Mouse (Mus musculus): ENCODE results near the gene Swsap1. TPM values are rescaled to one million over a fixed set of nuclear protein-coding genes. Genes with fewer than 3 reads are reported as not detected.

Gene Swsap1
- 3.7 and 4.3 TPM in 2 replicates for total RNA-seq (2015)
- total RNA-seq (2017): 6.5 and 6.6 TPM in 2 replicates

- peak; percentile 93 for ATAC-seq (ENCODE audit: poor library complexity, severe bottlenecking)
These were observed at the start of gene Swsap1 for GRCm38 (mm10) chr9:21955570-21956281. Gene Swsap1, plus strand, starts transcription at chr9:21955755.

- ATAC-seq (ENCODE audit: poor library complexity, severe bottlenecking): 0 out of 2 replicates have a peak, but pooled peaks have one; percentile 16
These were observed 47.3 kb upstream of the Swsap1 start for GRCm38 (mm10) chr9:21908216-21908615.

GRCm38 (mm10) chr9:21909474-21910223, 45.9 kb upstream of the Swsap1 start:
- peak; percentile 95 for ATAC-seq (ENCODE audit: poor library complexity, severe bottlenecking)

DNA sequence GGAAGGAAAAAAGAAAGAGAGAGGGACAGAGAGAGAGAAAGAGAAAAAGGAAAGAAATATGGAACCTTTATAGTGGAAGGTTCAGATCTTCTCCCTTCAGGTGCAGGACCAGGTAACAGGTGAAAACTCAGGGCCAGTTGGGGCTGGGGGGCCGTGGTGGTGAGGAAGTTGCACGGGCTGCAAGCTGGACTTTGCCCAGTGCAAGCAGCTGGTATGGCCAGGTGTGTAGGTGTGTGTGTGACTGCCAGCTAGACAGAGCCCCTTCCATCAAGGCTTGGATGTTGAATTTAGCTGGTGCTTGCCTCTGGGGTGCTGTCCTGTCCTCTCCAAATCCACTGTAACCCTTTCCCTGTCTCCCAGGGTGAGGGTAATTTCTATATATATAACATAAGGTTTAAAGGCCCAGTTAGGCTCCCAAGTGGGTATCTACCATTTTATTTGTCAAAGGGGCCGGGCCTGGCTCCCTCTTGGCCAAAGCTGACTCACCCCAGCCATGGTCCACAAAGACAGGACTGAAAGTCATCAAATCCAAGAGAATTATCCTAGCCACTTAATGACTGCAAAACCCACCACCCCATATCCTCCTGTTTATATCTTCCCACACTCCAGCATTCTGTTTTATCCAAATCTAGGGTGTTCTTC, 38.6 kb upstream of the Swsap1 start:
- no peak for ATAC-seq (ENCODE audit: poor library complexity, severe bottlenecking)

- ATAC-seq (ENCODE audit: poor library complexity, severe bottlenecking): 0 out of 2 replicates have a peak, but pooled peaks have one; percentile 7
These were observed 38.0 kb upstream of the Swsap1 start for GRCm38 (mm10) chr9:21917493-21918034.

- peak; percentile 97 for ATAC-seq (ENCODE audit: poor library complexity, severe bottlenecking)
These were observed 37.4 kb upstream of the Swsap1 start, which contains the start of gene Rab3d for GRCm38 (mm10) chr9:21918035-21918592. Gene Rab3d, minus strand, starts transcription at chr9:21918192.

GRCm38 (mm10) chr9:21918692-21919384, 36.7 kb upstream of the Swsap1 start:
- no peak for ATAC-seq (ENCODE audit: poor library complexity, severe bottlenecking)

DNA sequence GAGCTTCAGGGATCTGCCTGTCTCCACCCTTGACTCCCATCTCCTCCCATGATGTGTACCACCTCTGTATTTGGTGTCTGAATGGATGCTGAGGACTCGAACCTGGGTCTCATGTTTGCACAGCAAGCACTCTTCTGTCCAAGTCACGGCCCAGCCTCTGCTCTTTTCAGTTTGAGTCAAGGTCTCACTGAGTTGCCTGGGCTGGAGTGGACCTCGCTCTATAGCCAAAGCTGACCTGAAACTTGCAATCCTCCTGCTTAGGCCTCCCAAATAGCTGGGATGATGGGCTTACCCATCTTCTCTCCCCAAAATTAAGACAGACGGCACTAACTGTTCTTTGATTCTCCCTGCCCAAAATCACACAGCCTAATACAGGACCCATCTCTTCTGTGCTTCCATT, 32.5 kb upstream of the Swsap1 start:
- no peak for ATAC-seq (ENCODE audit: poor library complexity, severe bottlenecking)

GRCm38 (mm10) chr9:21923490-21924098, 32.0 kb upstream of the Swsap1 start:
- no peak for ATAC-seq (ENCODE audit: poor library complexity, severe bottlenecking)

- ATAC-seq (ENCODE audit: poor library complexity, severe bottlenecking): peak; percentile 78
These were observed 31.5 kb upstream of the Swsap1 start for GRCm38 (mm10) chr9:21924099-21924493.

DNA sequence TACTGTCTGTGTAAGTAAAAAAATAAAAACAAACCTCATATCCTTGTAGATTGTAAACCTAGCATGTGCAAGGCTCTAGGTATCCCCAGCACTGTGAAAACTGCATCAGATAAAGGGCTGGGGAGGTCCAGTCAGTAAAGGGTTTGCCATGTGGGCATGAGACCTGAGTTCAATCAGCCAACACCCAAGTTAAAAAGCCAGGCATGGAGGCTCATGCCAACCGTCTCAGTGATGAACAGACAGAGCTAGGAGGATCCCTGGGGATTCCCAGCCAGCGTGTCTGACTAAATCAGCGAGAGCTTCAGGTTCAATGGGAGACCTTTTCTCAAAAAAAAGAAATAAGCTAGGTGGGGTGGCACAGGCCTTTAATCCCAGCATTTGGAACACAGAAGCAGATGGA, 30.5 kb upstream of the Swsap1 start:
- no peak for ATAC-seq (ENCODE audit: poor library complexity, severe bottlenecking)

GRCm38 (mm10) chr9:21925506-21925905, 30.0 kb upstream of the Swsap1 start:
- ATAC-seq (ENCODE audit: poor library complexity, severe bottlenecking): no peak

DNA sequence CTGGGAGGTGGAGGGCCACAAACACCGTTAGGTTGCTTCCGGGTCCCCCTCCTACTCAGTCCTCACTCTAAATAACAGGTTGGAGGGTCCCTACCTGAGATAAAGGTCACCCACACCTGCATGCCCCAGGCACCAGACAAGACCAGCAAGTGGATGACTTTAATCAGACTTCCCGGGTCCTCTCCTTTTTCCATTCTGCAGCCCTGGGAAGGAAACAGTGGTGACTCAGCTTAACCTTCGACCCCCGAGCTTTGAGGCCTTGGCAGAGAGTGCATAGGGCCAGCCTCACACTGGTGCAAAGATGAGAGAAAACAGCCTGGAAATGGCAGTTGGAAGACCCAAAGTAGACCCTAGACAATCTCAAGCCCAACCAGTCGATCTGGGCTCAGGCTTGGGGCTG, 29.4 kb upstream of the Swsap1 start:
- no peak for ATAC-seq (ENCODE audit: poor library complexity, severe bottlenecking)

GRCm38 (mm10) chr9:21926784-21927183, 28.8 kb upstream of the Swsap1 start:
- ATAC-seq (ENCODE audit: poor library complexity, severe bottlenecking): peak; percentile 34

GRCm38 (mm10) chr9:21927208-21927753, 28.3 kb upstream of the Swsap1 start, which contains the start of the genes Ccdc159 and Tmem205:
Gene Ccdc159, plus strand, starts transcription at chr9:21927471.
Gene Tmem205, minus strand, starts transcription at chr9:21927556.
- ATAC-seq (ENCODE audit: poor library complexity, severe bottlenecking): peak; percentile 75

DNA sequence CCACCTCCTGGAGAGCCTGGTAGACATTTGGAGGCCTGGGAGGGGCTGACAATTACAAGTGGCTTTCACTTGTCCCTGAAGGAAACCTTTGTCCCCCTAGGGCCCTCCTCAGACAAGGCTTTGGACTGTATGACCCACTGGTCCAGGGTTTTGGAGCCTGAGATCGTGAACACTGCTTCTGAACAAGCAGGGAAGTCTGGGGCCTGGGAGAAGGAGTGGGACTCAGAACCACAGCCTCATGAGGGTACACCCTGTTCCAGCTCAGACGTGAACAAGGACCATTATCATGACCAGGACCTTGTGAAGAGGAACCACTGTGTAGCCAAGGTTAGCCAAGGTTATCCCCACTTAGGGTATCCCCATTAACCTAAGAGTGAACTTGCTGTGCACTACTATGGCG, 26.3 kb upstream of the Swsap1 start:
- ATAC-seq (ENCODE audit: poor library complexity, severe bottlenecking): no peak

GRCm38 (mm10) chr9:21932006-21932405, 23.5 kb upstream of the Swsap1 start:
- ATAC-seq (ENCODE audit: poor library complexity, severe bottlenecking): no peak

GRCm38 (mm10) chr9:21932445-21933137, 23.0 kb upstream of the Swsap1 start:
- no peak for ATAC-seq (ENCODE audit: poor library complexity, severe bottlenecking)

DNA sequence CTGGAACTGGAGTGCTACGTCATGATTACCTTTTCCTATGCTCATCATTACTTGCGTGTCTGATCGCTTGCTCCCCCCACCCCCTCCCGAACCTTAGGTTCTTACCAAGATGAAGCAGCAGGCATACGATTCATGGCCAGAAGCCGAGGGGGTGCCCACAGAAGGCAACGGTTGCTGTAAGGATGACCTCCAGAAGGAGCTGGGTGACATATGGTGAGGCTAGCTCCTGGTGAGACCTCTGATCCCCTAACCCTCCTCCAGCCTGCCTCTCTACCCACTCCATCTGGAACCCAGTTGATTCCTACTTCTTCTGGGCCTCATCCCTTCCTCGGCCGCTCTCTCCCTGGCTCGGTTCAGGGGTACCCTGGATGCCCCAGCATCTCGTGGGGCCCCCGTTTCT, 21.5 kb upstream of the Swsap1 start:
- ATAC-seq (ENCODE audit: poor library complexity, severe bottlenecking): no peak
